In genomic region chr4:13146821-13147220, GRCm38 (mm10) we compare ENCODE assay signal across 10 mouse cellular contexts.
DNase-seq lines count a peak whose midpoint lies in the region; ATAC-seq and TF ChIP-seq lines count a peak whose summit lies in the region.
"Had no signal": no experiment of that assay in that cellular context is flagged by ENCODE, and none has a peak within 500 bp of the region (broad histone marks: within the 10 kb centered on the region; RNA-seq: fewer than 3 reads in every experiment).

No protein-coding gene starts in this region.

- no peaks in the 10 kb centered on the region for H3K36me3 ChIP-seq in forebrain, embryonic 15.5 days
- no peaks in the 10 kb centered on the region for H3K36me3 ChIP-seq in thymus, adult 2 months (ENCODE audit: control insufficient read depth, insufficient read depth, low read length)

- H3K9ac ChIP-seq in forebrain, embryonic 15.5 days (replicated peaks), result no peak overlapping the region
- H3K9ac ChIP-seq: liver, embryonic 14.5 days had no signal

- no peak for TF ChIP-seq CTCF in thymus, adult 2 months (IDR thresholded peaks at IDR 0.05; ENCODE audit: borderline replicate concordance, control insufficient read depth, extremely low read depth, insufficient read depth, low read length, poor library complexity)

- 36% methylated on average over 9 of the region's 9 CpGs for WGBS in forebrain, embryonic 15.5 days
- 89% methylated on average over 9 of the region's 9 CpGs for WGBS in thymus, adult 2 months

- no peak for TF ChIP-seq POLR2A in thymus, adult 2 months (IDR thresholded peaks at IDR 0.05; ENCODE audit: control insufficient read depth, extremely low read depth, insufficient read depth, low read length, poor library complexity)

- H3K27me3 ChIP-seq in forebrain, embryonic 15.5 days, result no peaks in the 10 kb centered on the region
- H3K27me3 ChIP-seq in thymus, adult 2 months (ENCODE audit: control insufficient read depth, insufficient read depth, low read length), result no peaks in the 10 kb centered on the region

- peak; percentile 99 for DNase-seq in cerebellum, adult 8-10 months
- peak; percentile 72 for DNase-seq in left cerebral cortex, adult 11 months (ENCODE audit: low spot score)
- peak; percentile 32 for DNase-seq in retina, postnatal 7 days (ENCODE audit: low read depth, low spot score)
- DNase-seq in kidney, postnatal 36 days, result no peak
- no peak for DNase-seq in thymus, postnatal 25 days
- DNase-seq in thymus, adult 2 months, result no peak
- DNase-seq: heart, postnatal 4 days had no signal

- no peak overlapping the region for H3K4me3 ChIP-seq in forebrain, embryonic 15.5 days
- no peak overlapping the region for H3K4me3 ChIP-seq in thymus, adult 2 months (ENCODE audit: control insufficient read depth, insufficient read depth, low read length)

- no peak overlapping the region for H3K4me2 ChIP-seq in forebrain, embryonic 15.5 days (replicated peaks)

- peaks cover 26% of the 10 kb centered on the region for H3K4me1 ChIP-seq in forebrain, embryonic 15.5 days
- no peaks in the 10 kb centered on the region for H3K4me1 ChIP-seq in thymus, adult 2 months (replicated peaks; ENCODE audit: control insufficient read depth, insufficient read depth, low read length)

- no peaks in the 10 kb centered on the region for H3K9me3 ChIP-seq in forebrain, embryonic 15.5 days

- H3K27ac ChIP-seq in forebrain, embryonic 15.5 days (replicated peaks), result peak overlapping the region; percentile 68
- no peak overlapping the region for H3K27ac ChIP-seq in thymus, adult 2 months (ENCODE audit: control insufficient read depth, insufficient read depth, low read length)
- H3K27ac ChIP-seq: liver, embryonic 14.5 days had no signal

- ATAC-seq in forebrain, embryonic 15.5 days (replicated peaks), result peak; percentile 94
- ATAC-seq: Patski had no signal

Comparison
In these comparisons a context has a peak if more than half of its experiments do, and no peak if none do; other contexts are left out.
1. DNase-seq: peak in cerebellum, adult 8-10 months (single experiment), left cerebral cortex, adult 11 months (single experiment) and retina, postnatal 7 days (single experiment); none in kidney, postnatal 36 days (0 of 2), thymus, postnatal 25 days (single experiment) and thymus, adult 2 months (single experiment).